Mouse (Mus musculus) testis, postnatal 10 days (tissue): ENCODE data around the gene Ppp1r11.
A peak's percentile ranks its signal among the peaks of the same experiment; 100 is the strongest.
"Not testable (repeated sequence)": the region's sequence is repeated elsewhere in the genome, so short reads cannot be mapped to it uniquely, and the experiment has no call there.

Source experiments
- DNase-seq: peaks from one replicate; pipeline ENCODE4 v3.0.0; 2021; ENCODE audit warnings: low spot score

Gene Ppp1r11

DNA sequence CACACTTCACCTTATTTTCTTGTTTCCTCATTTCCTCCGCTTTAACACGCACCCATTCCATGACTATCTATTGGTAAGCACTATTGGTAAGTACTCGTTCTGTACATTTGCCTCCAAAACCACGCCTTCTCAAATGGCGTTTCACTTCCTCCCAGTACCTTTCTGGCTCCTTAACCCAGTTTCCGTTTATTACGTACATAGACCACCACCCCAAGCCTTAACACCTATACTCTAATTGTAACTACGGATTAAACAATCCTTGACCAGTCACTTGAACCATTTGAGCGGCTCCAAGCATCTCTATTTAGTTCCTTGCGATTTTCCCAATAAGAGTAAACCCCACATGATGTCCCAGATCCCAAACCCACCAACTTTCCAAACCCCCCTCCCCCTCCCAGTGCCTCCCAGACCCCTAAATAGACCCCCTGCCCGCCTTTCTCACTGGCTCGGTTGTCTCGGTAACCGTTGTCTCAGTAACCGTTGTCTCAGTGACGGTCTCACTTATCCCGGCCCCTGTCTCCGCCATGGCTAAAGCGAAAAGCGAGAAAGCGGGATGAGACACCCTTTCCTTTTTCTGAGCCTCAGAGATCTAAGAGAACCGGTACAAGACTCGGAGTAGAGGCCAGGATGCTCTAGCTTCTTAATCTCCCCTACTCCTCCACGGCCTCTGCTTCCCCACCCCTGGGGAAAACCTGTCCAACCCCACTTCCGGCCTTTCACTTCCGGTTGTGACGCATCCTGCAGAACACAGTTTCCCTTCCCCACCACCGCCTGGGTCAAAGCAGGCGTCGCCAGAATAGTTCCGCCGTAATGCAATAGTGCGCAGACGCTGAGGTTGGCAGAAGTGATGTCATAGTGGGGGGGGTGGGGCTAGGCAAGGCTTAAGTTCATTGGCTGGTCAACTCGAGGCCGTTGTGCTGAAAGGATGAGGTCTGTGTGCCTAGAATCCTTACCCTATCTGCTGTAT is at the start of gene Ppp1r11:
Ppp1r11 (minus strand) TSS at position 761 of the 967 bp plus-strand sequence.
- DNase-seq, result peak; percentile 93

DNA sequence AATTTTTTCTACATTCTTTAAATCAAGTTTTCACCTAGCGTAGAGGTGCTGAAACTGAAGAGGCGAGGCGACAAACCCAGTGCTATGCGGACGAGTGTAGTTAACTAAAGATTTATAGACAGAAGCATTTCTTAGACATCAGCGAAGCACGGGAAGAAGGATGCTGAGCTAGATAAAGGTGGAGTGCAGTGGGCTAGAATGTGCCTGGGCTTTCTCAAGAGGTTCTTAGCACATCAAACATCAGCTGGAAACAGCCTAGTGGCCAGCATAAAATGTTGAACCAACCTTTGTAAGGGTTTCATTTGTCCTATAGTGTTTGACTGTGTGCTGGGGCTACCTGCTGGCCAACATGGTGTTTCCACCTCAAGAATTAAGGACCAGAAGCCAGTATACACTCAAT is 49.3 kb upstream of the Ppp1r11 start, which contains the start of gene Zfp57:
Zfp57 (plus strand) TSS at position 301 of the 400 bp plus-strand sequence.
- DNase-seq, result no peak

DNA sequence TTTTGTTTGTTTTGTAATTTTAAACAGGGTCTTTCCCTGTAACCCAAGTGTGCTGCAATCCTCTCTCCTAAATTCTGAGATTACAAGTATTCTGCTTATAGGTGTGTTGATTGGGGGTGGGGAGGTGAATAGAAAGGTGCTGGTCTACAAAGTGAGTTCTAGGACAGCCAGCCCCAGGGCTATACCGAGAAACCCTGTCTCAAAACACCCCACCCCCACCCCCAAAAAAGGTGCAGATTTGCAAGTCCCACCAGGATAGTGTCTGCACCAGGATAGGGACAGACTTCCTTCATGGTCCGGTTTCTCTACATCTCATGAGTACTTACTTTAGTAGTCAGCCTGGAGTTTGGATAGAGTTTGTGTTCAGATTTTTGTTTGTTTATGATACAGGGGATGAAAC is 46.9 kb upstream of the Ppp1r11 start:
- no peak for DNase-seq

DNA sequence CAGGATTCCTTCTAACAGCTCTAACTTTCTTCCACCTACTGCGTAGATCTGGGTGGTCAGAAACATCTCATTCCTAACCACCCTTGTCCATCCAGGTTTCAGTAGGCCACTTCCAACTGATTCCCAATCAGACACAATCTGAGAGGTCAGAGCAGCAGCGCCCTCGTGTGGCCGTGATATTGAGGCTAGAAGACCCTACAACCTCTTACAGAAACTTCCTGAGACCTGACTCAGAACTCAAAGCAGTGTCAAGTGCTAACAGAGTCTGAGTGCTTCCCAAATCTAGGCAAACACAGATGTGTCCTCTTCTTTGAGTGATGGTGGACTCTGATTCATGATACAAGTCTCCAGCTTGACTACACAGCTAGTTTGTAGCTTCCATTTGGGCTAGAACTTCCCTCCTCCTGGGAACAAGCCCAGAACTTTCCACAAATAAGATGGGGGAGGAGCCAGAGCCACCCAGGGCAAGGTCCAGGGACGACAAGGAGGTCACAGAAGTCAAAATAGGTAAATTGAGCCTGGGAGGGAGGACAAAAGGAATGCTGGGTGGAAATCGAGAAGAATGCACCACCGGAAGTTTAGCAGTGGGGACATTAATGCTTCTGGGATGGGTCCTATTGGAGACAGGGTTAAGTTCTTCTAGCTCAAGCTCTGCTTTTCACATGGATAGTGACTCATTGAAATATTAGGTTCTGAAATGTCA is 45.6 kb upstream of the Ppp1r11 start:
- DNase-seq, result peak; percentile 90

DNA sequence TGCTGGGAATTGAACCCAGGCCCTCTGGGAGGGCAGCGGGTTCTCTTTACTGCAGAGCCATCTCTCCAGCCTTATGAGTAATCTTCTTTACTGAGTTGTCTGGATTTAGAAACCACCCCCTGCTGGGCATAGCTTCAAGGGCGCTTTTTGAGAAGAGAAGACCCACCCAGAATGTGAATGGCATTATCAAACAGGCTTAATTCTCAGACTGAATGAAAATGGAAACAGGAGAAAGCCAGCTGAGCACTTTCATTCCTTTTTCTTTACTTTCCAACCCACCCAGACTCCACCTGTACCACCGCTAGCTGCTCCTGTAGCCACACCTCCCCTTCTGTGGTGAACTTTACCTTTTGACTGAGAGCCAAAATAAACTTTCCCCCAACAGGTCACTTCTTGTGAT is 43.9 kb upstream of the Ppp1r11 start:
- DNase-seq, result no peak

DNA sequence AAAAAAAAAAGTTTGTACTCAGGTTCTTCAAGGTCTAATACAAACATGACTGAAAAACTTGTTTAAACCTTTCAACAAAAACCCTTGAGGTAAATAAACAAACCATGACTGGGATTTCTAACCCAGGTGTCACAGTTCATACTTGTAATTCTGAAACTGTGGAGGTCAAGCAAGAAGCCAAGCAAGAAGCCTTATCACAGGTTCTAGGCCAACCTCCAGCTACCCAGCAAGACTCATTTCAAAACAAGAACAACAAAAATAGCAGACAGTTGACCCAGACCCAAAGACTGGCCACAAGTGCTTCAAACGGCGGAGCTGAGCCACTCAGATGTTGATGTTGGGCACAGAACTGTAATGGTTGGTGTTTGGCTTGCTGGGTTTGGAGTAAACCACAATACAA is 43.0 kb upstream of the Ppp1r11 start:
- DNase-seq, result no peak

DNA sequence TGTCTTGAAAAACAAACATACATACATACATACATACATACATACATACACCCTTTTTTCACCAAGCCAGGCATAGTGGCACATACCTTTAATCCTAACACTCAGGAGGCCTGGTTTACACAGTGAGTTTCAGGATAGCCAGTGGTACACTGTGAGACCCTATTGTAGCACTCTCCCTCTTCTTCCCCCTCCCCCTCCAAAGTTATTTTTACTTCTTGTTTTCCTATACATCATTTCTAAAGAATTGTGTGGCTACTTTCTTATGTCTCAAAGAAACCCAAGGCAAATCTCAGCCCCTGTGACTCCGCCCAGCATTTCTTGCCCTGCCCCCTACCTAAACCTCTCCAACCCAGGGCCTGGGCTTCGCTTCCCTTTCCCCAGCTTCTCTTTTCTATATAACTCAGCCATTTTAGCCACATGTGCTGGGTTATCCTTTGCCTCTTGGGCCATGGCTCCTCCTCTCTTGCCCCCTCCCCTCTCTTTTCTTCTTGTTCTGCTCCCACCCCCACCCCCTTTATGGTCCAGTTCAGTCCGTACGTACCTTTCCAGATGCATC is 42.3 kb upstream of the Ppp1r11 start:
- no peak for DNase-seq

DNA sequence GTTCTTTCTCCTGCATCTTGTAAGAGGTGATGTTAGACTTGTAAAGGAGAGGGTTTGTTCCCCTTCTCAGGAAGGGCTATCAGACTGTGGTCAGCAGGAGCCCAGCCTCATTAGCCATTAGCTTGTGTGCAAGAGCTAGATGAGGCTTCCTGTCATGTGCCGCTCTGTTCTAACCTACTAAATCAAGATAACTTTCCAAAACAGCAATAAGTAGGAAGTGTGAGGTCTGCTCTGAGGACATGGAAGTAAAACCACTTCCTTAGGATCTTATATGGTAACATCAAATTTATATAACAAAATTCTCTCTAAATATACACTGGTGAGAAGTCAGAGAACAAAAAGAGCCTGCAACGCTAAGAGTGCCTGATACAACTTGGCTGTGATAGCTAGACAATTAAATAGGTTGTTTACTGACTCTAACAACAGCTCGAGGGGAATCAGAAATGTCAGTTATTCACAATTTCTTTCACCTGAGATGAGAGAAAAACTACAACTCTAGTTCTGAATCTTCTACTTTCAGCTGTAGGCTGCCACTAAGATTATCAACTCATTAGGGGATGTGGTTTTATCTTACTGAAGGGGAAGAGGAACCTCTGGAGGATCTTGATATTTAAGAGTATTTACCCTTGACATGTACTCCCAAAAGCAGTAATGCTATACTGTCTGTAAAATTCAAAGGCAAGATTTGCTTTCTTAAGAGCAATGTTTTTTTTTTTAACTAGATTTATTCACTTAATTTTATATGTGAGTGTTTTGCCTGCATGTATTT is 41.0 kb upstream of the Ppp1r11 start:
- DNase-seq, result no peak

DNA sequence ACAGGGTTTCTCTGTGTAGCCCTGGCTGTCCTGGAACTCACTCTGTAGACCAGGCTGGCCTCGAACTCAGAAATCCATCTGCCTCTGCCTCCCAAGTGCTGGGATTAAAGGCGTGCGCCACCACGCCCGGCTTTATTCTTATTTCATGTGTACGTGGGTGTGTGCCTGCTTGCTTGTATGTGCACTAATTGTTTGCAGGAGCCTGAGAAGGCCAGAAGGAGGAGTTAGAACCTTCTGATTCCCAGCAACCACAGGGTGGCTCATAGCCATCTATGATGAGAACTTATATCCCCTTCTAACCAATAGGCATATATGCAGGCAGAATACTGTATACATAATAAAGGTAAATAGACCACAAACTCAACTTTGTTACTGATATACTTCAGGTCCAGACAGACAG is 39.1 kb upstream of the Ppp1r11 start:
- not testable (repeated sequence) for DNase-seq

DNA sequence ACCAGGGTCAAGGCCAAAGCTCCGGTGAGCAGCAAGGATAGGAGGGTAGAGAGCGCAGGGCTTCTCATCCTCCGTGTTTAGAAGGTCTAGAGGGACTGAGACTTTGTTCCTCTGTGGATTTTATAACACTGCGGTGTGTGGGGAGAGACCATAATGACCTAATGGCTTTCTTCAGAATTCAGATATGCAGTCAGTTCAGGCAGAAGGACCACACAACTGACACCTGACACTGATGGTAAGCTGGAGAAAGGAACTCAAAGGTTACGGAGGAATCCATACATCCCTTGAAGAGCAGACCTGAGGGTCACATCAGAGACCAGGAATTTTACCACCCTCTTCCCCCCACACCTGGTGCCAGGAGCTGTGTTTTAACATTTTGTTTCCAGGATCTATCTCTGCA is 37.9 kb upstream of the Ppp1r11 start, which contains the start of gene H2-M5:
H2-M5 (minus strand) TSS at position 101 of the 400 bp plus-strand sequence.
- no peak for DNase-seq

DNA sequence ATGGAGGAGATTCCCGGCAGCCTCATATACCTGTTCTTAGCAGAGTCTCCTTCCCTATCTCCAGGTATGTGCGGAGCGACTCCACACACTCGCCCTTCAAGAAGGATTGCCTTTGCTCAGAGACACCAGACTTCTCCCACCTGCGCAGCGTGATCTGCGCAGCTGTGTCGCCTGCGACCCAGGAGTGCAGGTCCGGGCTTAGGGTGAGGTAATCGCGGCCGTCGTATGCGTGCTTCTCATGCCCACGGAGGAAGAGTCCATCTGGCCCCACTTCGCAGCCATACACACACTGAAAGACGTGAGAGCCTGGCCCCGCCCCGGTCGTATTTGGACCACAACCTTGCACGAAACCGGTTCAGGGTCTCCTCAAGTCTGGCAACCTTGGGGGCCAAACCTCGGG is 36.9 kb upstream of the Ppp1r11 start:
- no peak for DNase-seq

DNA sequence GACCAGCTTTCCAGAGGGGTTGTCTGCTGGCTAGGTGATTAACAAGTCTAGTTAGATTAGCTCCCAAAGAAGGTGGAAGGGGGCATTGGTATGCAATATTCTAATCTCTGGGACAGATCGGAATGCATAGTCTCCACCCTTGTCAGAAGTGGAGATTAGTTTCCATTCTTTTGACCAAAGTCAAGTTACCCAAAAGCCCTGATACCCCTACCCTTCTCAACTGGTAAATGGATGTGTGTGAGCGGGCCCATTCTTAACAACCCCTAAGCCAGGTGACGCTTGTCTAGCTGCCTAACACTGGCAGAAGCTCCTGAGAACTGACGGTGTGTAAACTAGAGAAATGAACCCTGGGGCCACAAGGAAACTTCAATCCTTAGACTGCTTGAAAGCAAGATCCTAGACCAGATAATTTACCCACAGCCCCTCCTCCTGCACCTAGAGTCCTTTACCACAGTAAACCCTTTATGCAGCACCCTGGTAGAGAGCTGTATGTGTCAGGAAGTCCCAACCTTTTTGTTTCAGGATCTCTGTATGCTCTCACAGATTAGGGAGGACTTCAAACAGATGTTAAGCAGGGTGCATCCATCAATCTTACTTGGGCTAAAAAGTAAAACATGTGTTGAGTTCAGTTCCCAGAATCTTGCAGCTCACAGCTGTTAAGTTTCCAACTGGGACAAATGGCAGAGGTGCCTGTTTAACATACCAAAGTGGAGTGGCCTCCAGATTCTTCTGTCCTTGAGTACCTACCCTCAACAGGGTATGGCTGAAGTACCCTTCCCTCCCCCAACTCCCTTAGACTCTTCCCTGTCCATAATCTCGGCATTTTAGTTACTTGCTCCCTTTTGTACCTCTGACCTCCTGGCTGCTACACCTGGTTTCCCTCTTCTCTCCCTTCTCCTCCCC is 31.0 kb upstream of the Ppp1r11 start:
- no peak for DNase-seq

DNA sequence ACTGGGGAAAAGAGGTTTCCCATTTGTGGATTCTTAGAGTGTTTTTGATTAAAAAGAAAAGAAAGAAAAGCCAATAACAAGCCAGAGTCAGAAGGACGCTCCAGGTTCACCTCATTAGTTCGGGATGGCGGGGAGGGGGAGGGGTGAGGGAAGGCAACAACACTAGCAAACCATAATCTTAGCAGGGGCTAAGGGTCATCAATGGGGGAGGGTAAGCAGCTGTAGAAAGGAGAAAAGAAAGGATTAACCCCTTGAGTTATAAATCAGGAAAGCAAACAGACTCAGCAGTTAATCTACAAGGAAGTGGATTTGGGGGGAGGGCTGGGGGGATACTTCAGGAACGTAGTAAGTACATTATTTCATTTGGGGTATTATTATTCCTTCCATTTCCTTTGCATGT is 30.3 kb upstream of the Ppp1r11 start:
- no peak for DNase-seq

DNA sequence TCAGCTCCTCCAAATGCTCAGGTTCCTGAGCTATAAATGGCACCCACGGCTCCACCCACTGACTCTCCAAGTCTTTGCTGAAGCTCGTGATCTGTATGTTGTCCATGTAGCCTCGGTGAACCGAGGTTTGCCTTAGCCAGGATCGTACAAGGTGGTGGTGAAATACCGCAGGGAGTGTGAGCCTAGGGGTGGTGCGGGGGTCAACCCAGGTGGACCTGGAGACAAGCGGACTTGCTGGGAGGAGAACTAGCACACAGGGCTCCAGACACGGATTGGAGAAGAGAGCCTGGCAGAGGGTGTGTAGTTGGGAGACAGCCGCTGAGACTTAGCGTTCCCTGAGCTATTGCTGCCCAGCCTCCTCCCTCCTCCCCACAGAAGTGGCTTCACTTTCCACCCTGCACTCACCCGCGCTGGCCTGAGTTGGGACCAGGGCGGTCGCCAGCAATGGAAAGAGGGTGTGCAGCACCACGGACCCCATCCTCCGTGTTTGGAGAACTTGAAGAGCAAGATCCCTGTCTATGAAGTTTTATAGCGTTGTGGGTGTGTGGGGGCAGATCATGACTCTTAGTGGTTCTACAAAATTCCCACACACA is 29.8 kb upstream of the Ppp1r11 start, which contains the start of gene 2410137M14Rik:
2410137M14Rik (minus strand) TSS at position 17 of the 593 bp plus-strand sequence.
- DNase-seq, result no peak

DNA sequence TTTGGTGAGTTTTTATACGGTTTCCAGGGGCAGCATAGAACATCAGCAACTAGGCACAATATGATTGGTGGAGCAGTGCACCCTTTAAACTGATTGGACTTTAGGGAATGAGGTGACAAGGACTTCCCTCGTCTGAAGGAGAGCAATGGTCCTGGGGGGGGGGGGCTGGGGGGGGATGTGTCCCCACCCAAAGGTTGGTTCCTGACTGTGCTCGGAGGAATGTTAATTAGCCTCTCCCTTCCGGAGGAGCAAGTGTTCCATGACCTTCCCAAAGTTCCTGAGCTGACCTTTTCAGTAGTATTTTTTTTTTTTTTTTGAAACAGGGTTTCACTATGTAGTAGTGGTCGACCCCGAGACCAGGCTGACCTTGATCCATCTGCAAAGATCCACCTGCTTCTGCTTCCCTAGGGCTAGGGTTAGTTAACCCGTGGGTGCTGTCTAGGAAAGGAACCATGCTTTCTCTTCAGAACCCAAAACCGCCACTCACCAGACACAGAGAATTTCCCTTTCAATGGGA is 21.8 kb upstream of the Ppp1r11 start:
- no peak for DNase-seq

DNA sequence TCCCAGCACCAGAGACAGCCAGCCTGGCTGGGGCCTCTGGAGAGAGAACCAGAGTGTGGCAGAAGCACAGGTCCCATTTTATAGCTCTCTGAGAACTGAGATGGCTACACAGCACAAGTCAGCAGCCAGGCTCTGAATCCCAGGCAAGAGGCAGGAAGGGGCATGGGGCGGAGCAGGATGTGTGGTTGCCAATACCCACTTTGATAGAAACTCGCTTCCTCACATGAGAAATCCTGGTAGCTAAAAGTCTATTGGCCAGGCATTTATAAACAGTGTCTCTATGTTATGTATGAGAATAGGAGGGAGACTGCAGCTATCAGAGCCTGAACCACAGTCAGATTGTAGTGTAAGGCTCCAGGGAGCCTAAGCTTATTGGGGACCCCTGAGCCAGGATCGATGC is 21.2 kb upstream of the Ppp1r11 start:
- DNase-seq, result no peak

DNA sequence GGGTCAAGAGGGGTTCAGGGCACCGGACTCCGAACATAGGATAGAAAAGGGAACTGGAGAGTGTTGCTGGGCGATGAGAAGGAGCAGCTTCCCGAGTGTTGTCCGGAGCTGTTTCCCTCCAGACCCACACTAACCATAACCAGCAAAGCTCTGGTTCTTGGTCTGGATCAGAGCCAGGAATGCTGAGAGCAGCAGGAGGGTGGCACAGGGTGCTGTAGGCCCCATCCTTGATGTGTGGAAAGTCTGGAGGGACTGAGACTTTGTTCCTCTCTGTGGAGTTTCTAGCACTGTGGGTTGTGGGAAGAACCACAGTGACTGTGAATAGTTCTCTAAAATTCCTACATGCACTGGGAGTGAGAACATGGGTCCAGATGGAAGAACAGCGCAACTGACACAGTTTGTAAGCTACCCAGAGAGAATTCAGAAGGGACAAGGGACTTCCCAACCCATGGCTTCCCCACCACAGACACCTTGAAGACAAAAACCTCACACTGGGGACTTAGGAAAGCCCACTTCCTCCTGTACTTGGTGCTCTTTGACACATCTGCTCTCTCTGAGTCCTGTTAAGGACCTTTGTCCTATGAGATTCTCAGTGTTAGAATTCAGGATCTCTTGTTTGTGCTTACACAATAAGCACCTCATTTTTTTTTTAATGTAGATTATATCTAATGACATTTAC is 19.8 kb upstream of the Ppp1r11 start:
- no peak for DNase-seq

DNA sequence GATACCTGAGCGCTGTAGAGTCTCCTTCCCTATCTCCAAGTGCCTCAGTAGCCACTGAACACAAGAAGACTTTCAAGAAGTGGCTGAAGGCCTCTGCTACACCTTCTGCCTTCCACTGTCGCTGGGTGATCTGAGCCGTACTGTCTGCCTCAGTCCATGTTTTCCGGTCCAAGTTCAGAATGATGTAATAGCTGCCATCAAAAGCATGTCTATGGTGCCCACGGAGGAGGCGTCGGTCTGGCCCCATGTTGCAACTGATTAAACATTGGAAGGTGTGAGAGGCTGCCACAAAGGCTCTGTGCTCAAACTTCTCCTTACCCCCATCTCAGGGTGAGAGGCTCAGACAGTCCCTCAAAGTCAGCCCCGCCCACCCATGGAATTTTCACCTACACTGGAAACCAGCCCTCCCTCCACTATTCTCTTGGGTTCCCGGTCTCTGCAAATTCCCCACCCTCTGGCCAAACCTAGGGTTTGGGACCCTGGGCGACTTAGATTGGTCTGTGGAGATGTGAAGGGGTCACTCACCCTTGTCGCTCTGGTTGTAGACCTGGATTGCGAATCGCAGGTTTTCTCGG is 18.9 kb upstream of the Ppp1r11 start:
- DNase-seq, result no peak

DNA sequence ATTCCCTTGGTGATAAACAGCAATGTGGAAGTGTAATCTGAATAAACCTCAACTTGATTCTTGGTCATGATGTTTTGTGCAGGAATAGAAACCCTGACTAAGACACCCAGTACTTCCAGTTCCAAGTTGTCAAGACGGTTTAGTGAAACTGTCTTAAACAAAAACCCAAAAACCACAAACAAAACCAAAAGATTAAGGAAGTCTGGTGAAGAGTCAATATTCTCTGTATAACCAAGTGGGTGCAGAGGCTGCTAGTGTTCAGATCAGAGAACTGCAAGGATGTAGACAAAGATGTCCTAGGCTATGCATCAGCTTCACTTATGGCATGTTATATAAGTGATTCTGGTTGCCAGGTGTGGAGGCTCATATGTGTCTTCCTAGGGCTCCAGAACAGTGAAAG is 15.3 kb upstream of the Ppp1r11 start:
- no peak for DNase-seq
